Mouse (Mus musculus) macrophage (primary cell): ENCODE measurements at regions not wholly inside any gene's neighbourhood (a gene's known extent, or its start where the extent isn't known, plus 50 kb on each side); places are given as distances from the start of the nearest gene placed in this dataset.

Experiments used
- H3K27ac ChIP-seq: fragments of 350-480 bp; formaldehyde crosslinking; 2 replicates; pipeline ENCODE4 v1.9.0; 2021
- H3K36me3 ChIP-seq: fragments of 350-480 bp; formaldehyde crosslinking; 2 replicates; pipeline ENCODE4 v1.9.0; 2021; ENCODE audit errors: inconsistent target
- H3K4me3 ChIP-seq: fragments of 350-480 bp; formaldehyde crosslinking; 2 replicates; pipeline ENCODE4 v1.9.0; 2021; ENCODE audit errors: inconsistent target
- H3K79me2 ChIP-seq: fragments of 350-480 bp; formaldehyde crosslinking; 2 replicates; pipeline ENCODE4 v1.9.0; 2021; ENCODE audit errors: inconsistent target
- WGBS: methylation state at CpG from one replicate; pipeline ENCODE4 v1.1.7; 2026; ENCODE audit warnings: inconsistent platforms; ENCODE audit not compliant: missing documents; 5-methylcytosine and 5-hydroxymethylcytosine counted together

DNA sequence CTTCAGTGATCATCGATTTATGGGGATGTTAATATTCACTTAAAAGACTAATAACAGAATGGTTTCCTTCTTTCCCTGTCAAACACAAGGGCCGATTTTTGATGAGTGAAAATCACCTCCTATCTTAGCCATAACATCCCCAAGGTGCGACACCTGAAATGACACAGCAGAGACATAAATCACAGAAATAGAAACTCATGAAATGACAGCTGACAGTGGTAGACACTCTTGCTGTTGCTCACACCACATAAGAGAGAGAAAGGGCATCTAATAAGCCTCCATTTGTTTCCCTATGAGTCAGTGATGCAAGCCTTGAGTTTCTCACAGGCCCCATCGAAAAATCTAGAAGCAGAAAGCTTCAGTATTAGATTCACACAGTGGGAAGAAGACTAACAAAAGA, 63.9 kb upstream of the Rbpj start:
- WGBS = 82% methylated on average over 4 of the region's 4 CpGs
- no peak overlapping the region for H3K4me3 ChIP-seq
- H3K79me2 ChIP-seq = no peaks in the 10 kb centered on the region
- H3K36me3 ChIP-seq = no peaks in the 10 kb centered on the region
- H3K27ac ChIP-seq = peak overlapping the region; percentile 99

DNA sequence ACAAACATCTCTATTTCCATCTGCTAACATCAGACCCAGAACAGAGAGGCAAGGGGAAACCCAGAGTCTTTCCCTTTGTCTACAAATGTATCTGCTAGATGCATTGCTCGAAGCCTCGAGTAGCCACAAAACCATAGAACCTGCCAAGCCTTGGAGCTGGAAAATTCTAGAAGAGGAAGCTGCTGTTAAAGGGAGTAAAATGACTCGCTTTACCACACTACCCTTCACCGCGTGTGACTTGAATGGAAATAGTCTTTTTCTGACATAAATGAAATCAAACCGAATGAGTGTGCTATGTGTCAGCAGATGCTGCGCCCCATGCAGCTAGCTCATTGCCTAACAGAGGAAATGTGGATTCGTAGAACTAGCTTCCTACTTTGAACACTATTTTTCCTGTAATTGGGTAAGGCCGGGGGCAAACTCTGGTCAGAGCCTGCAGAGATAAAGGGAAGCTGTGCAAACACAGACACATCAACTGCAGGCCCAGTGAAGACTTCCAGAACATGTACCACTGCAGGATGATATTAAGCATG, 63.3 kb upstream of the Rbpj start:
- Histone ChIP-seq H3K79me2 (no peaks in the 10 kb centered on the region), H3K36me3 (no peaks in the 10 kb centered on the region), H3K4me3 (no peak overlapping the region), H3K27ac (peak overlapping the region; percentile 99)
- 2% methylated on average over 9 of the region's 9 CpGs for WGBS

DNA sequence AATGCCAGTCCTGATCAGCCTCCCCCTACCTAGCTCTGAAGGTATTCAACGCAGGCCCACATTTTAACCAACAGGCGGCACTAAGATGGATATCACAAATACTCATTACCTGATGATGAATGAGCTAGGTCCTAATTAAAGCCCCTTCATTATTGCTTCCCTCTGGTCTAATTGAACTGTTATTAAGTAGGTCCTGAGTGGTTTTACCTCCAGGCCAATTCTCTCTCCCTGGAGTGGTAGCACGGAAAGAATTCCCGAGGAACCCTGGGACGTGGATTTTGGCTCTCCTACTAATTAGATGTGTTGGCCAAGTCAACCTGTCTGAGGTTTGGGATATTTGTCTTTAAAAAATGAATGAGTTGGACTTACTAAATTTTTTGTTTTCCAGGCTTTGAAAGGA, 60.0 kb upstream of the Rbpj start:
- H3K4me3 ChIP-seq = no peak overlapping the region
- 94% methylated on average over 5 of the region's 5 CpGs for WGBS
- H3K79me2 ChIP-seq = no peaks in the 10 kb centered on the region

DNA sequence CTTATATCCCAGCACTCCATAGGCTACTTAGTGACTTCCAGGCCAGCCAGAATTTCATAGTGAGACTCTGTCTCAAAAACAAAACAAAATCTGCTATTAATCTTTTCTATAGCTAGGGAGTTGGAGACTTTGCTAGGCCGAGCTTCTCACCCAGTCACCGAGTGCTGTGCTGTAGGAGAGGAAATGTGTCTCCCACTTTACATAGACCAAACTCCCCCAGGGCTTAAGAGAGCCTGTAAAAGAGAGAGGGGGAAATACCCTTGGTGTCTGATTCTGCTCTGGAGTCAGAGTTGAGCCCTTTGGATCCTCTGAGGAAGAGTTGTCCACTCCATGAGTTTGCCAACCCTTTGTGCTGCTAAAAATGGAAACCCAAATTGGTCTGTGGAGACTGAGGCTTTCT, 58.3 kb upstream of the Rbpj start:
- Histone ChIP-seq H3K4me3 (no peak overlapping the region), H3K36me3 (no peaks in the 10 kb centered on the region), H3K27ac (no peak overlapping the region), H3K79me2 (no peaks in the 10 kb centered on the region)
- 86% methylated on average over 2 of the region's 2 CpGs for WGBS

More for the DNA sequence above, 60.0 kb upstream of the Rbpj start:
- peak overlapping the region; percentile 99 for H3K27ac ChIP-seq
- no peaks in the 10 kb centered on the region for H3K36me3 ChIP-seq

DNA sequence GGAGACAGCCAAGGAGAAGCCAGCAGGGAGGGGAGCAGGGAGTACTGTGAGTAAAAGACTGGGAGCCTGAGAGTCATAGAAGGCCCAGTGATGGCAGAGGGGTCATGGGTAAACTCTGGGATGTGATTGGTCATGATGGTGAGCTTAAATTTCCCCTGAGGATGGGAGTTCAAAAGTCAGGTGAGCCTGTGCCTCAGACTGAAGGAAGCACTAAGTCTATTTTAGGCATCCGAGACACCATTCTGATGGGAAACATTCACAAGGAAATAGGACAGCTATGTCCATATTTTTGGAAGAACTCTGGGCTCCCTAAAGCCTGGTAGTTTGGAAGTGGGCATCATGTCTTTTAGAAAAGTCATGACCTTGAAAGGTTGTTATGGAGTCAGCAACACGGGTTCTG, 57.7 kb upstream of the Rbpj start:
- Histone ChIP-seq H3K36me3 (no peaks in the 10 kb centered on the region), H3K27ac (no peak overlapping the region), H3K79me2 (no peaks in the 10 kb centered on the region), H3K4me3 (no peak overlapping the region)
- WGBS = 85% methylated on average over 2 of the region's 2 CpGs

DNA sequence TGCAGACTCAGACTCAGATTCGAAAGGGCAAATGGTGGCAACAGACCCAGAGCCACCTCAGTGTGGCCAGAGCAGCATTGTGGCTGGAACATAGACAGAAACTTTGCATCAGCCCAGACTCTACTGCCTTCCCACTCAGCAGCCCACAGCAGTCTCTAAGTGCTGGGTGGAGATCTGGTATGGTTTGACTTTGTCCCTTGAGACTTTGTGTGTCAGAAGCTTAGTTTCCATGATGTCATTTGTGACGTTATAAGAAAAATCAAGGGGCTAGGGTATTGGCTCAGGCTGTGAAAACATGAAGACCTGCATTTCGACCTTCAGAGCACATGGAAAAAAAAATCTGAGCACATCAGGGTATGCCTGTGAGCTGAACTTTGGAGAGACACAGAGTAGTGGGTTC, 56.2 kb upstream of the Rbpj start:
- no peak overlapping the region for H3K27ac ChIP-seq
- WGBS = 100% methylated on average over 3 of the region's 3 CpGs
- H3K79me2 ChIP-seq = no peaks in the 10 kb centered on the region

DNA sequence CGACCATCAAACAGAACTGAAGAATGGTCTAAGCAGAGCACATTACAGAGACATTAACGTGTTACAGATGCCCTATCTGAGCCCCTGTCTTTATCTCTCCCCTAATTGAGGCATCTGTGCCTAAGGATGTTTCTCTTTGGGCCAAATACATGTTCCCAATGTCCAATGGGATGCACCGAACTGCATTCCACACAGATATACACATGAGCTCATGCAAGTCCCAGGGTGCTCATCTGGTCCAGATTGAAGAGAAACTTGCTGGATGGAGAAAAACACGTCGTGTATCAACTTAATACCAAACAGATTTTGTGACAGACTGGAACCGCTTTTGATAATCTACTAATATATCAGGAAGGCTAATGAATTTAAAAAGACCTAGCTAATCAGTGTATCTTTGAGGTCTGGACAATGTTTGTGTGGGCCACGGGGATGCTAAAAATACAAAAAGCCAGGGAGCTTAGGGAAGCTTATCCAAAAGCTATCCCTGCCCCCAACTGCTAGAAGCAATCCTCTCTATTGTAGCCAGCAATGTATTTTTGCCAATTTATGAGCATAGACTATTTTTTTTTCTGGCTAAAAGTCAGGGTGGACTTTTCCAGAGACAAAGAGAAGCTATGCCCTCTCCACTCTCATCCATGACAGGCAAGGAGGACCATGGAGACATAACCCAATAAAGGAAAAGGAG, 53.4 kb upstream of the Rbpj start:
- H3K79me2 ChIP-seq = no peaks in the 10 kb centered on the region
- H3K4me3 ChIP-seq = no peak overlapping the region
- H3K36me3 ChIP-seq = no peaks in the 10 kb centered on the region
- WGBS = 97% methylated on average over 7 of the region's 7 CpGs
- H3K27ac ChIP-seq = no peak overlapping the region

More for the DNA sequence above, 56.2 kb upstream of the Rbpj start:
- Histone ChIP-seq H3K36me3 (no peaks in the 10 kb centered on the region), H3K4me3 (no peak overlapping the region)

DNA sequence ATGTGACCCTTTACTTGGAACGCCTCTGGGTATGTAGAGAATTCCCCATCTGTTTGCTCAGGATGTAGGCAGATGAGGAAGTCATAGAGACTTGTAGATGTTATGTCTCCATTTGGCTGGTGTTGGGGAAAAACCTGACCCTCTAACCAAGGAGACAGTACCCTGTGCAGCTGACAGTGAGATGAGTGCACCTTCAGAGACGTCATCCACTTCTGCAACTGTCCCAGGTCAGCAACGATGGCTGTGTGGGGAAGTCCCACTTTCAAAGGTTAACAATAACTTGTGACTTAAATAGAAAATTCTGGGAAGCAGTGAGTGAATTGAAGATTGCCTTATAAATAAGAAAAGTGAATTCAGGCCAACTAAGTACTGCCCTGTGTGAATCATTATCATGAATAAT, 52.3 kb upstream of the Rbpj start:
- Histone ChIP-seq H3K36me3 (no peaks in the 10 kb centered on the region), H3K27ac (no peak overlapping the region), H3K4me3 (no peak overlapping the region), H3K79me2 (no peaks in the 10 kb centered on the region)
- WGBS = 75% methylated on average over 3 of the region's 3 CpGs

DNA sequence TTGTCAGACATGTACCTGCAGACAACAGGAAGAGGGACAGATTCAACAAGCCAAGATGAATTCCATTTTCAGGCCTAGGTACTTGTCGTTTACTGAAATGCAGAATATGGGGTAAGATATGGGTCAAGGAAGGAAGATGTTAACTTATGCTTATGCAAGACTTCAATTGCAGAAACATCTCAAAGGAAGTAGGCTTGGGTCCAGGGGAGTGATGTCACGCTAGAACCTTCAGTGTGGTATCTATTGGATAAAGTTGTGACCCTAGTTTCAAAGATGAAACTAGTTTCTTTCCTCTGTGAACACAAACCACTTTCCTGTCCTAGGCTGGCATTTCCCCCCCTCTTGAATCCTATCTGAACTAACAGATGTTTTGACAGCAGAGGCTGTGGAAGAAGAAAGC, 50.5 kb upstream of the Rbpj start:
- H3K27ac ChIP-seq = no peak overlapping the region
- WGBS = 5% methylated on average over 2 of the region's 2 CpGs
- no peaks in the 10 kb centered on the region for H3K36me3 ChIP-seq
- no peak overlapping the region for H3K4me3 ChIP-seq
- no peaks in the 10 kb centered on the region for H3K79me2 ChIP-seq
